Mouse (Mus musculus): ENCODE measurements around the gene Adamts15.

DNA sequence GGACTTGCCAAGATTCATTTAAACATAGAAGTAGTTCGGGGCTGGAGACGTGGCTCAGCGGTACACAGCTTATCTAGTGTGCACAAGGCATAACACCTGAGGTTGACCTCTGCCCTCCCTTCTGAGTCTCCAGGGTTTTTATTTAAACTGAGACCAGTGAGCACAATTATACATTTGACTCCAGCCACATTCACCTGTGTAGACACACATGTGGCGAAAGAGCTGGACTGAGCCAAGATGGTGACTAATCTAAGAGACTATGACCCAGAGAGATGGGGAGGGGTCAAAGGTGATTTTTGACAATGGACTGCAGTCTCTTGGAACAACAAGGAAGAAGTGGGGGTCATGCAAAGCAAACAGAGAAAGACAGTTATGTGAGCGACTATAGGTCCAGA, 14.0 kb downstream of the Adamts15 start:
- no peak for TF ChIP-seq POLR2A (IDR thresholded peaks at IDR 0.05; ENCODE audit: insufficient read depth, low read length)
- TF ChIP-seq CTCF (IDR thresholded peaks at IDR 0.05; ENCODE audit: low read depth, low read length): no peak
- no peak for TF ChIP-seq EP300 (IDR thresholded peaks at IDR 0.05; ENCODE audit: insufficient read depth, low read depth, low read length)

Measured in ES-Bruce4 (cell line).